Mouse (Mus musculus): ENCODE measurements around the gene Kcna2. TPM values are rescaled to one million over a fixed set of nuclear protein-coding genes. Genes with fewer than 3 reads are reported as not detected.

The Kcna2 gene
- total and polyA plus RNA-seq, 3 experiments = not detected

Other genes with a start within 250 kb of the Kcna2 start
- 0.84 and 0.85 TPM in 2 replicates for gene Kcna3, start 65.0 kb upstream of the Kcna2 start, total RNA-seq (2012; rRNA removed)
- gene Kcna3, start 65.0 kb upstream of the Kcna2 start, total RNA-seq (2014; rRNA removed) = not detected in 2 replicates
- gene Kcna3, start 65.0 kb upstream of the Kcna2 start, polyA plus RNA-seq (2012; ENCODE audit: insufficient read length, low read depth) = not detected in 2 replicates
- gene Kcna10, start 81.9 kb downstream of the Kcna2 start, total RNA-seq (2012; rRNA removed) = not detected in 2 replicates
- gene Kcna10, start 81.9 kb downstream of the Kcna2 start, total RNA-seq (2014; rRNA removed) = not detected in 2 replicates
- not detected in 2 replicates for gene Kcna10, start 81.9 kb downstream of the Kcna2 start, polyA plus RNA-seq (2012; ENCODE audit: insufficient read length, low read depth)
- gene Cym, start 120.6 kb downstream of the Kcna2 start, total RNA-seq (2012; rRNA removed) = not detected in 2 replicates
- gene Cym, start 120.6 kb downstream of the Kcna2 start, total RNA-seq (2014; rRNA removed) = not detected in 2 replicates
- not detected in 2 replicates for gene Cym, start 120.6 kb downstream of the Kcna2 start, polyA plus RNA-seq (2012; ENCODE audit: insufficient read length, low read depth)
- not detected in 2 replicates for gene A630076J17Rik, start 129.5 kb downstream of the Kcna2 start, total RNA-seq (2012; rRNA removed)
- not detected in 2 replicates for gene A630076J17Rik, start 129.5 kb downstream of the Kcna2 start, total RNA-seq (2014; rRNA removed)
- not detected in 2 replicates for gene A630076J17Rik, start 129.5 kb downstream of the Kcna2 start, polyA plus RNA-seq (2012; ENCODE audit: insufficient read length, low read depth)
- gene Prok1, start 138.6 kb downstream of the Kcna2 start, total RNA-seq (2012; rRNA removed) = not detected in 2 replicates
- gene Prok1, start 138.6 kb downstream of the Kcna2 start, total RNA-seq (2014; rRNA removed) = not detected in 2 replicates
- not detected in 2 replicates for gene Prok1, start 138.6 kb downstream of the Kcna2 start, polyA plus RNA-seq (2012; ENCODE audit: insufficient read length, low read depth)
- gene Lamtor5, start 177.7 kb downstream of the Kcna2 start, total RNA-seq (2012; rRNA removed) = 119 and 142 TPM in 2 replicates
- 162 and 183 TPM in 2 replicates for gene Lamtor5, start 177.7 kb downstream of the Kcna2 start, total RNA-seq (2014; rRNA removed)
- gene Lamtor5, start 177.7 kb downstream of the Kcna2 start, polyA plus RNA-seq (2012; ENCODE audit: insufficient read length, low read depth) = 113 and 137 TPM in 2 replicates
- 0.08 TPM in 1 of 2 replicates, not detected in the other for gene Slc16a4, start 190.1 kb downstream of the Kcna2 start, total RNA-seq (2012; rRNA removed)
- gene Slc16a4, start 190.1 kb downstream of the Kcna2 start, total RNA-seq (2014; rRNA removed) = not detected in 2 replicates
- 0.45 and 0.60 TPM in 2 replicates for gene Slc16a4, start 190.1 kb downstream of the Kcna2 start, polyA plus RNA-seq (2012; ENCODE audit: insufficient read length, low read depth)
- gene Rbm15, start 232.5 kb downstream of the Kcna2 start, total RNA-seq (2012; rRNA removed) = 26.0 and 30.5 TPM in 2 replicates
- 15.2 and 17.0 TPM in 2 replicates for gene Rbm15, start 232.5 kb downstream of the Kcna2 start, total RNA-seq (2014; rRNA removed)
- gene Rbm15, start 232.5 kb downstream of the Kcna2 start, polyA plus RNA-seq (2012; ENCODE audit: insufficient read length, low read depth) = 14.5 and 17.2 TPM in 2 replicates

Measured in CH12.LX (cell line).